Mouse (Mus musculus): Measurements from ENCODE around the gene Nsun5.

- TF ChIP-seq POLR2A (IDR thresholded peaks at IDR 0.05; ENCODE audit: low read depth, low read length) (no peak), CTCF (IDR thresholded peaks at IDR 0.05; ENCODE audit: extremely low read depth, insufficient read length, insufficient replicate concordance, low read depth, low read length) (no peak)
Observed at GRCm38 (mm10) chr5:135352995-135353394, 16.8 kb upstream of the Nsun5 start, which contains the start of gene Trim50.

Measured in small intestine, adult 2 months (tissue).